Mouse (Mus musculus): Measurements from ENCODE around the gene Cln5. TPM values are rescaled to one million over a fixed set of nuclear protein-coding genes. Genes with fewer than 3 reads are reported as not detected.

Cln5 gene
- total and polyA plus RNA-seq, 2 experiments from 2014 or later, result 7.8 to 10.6 TPM

DNA sequence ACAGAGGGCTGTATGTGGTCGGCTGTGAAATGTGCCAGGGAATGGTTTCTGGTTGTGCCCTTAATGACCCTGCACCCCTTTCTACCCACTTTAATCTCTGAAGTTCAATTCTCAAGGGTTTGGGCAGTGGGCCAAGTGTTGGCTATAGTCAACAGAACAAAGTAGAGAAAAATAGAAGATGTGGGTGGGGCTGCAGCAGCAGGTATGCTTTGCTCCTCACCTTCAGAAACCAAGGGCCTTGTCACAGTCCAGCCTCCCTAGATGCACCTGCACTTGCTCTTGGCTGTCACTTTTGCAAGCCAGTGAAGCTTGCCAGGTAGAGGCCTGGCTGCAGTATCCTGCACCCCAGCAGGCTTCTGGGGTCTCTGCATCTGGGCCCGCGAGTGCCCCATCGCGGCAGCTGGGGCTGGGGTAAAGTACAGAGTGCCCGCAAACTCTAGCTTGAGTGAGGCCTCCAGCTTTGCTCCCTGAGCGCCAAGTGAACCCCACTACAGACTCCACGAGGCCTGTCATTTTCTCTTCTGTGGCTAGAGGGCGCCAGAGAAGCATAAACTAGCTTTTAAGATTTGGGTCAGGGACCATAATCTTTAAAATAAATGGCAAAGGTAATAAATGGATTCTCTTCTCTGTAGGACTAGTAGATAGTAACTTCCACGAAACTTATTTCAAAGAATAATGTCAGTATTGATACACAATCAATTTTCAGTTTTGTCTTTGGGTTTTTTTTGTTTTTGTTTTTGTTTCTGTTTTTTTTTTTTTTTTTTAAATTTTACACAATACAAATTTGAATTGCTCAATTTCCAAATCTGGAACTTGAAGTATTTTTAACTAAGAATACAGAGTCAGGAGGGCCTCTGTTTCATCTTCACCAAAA is 4.5 kb upstream of the Cln5 start:
- H3K9ac ChIP-seq (replicated peaks; ENCODE audit: low read length, poor library complexity, severe bottlenecking), result no peak overlapping the region
- H3K36me3 ChIP-seq (ENCODE audit: insufficient read depth, low read length), result no peaks in the 10 kb centered on the region
- DNase-seq (ENCODE audit: low spot score), result peak; percentile 75
- WGBS, result 14% methylated on average over 10 of the region's 10 CpGs
- H3K27me3 ChIP-seq (ENCODE audit: insufficient read depth, low read length), result no peaks in the 10 kb centered on the region
- H3K4me1 ChIP-seq (ENCODE audit: insufficient read depth, low read length), result no peaks in the 10 kb centered on the region
- no peak overlapping the region for H3K27ac ChIP-seq (ENCODE audit: low read depth, low read length)
- no peaks in the 10 kb centered on the region for H3K9me3 ChIP-seq (ENCODE audit: low read length)
- H3K4me2 ChIP-seq (ENCODE audit: low read depth, low read length, poor library complexity, severe bottlenecking), result no peak overlapping the region
- H3K4me3 ChIP-seq (ENCODE audit: low read depth, low read length), result no peak overlapping the region
- no peak for ATAC-seq (ENCODE audit: low FRiP score)
- peak; percentile 78 for TF ChIP-seq CTCF (IDR thresholded peaks at IDR 0.05)

DNA sequence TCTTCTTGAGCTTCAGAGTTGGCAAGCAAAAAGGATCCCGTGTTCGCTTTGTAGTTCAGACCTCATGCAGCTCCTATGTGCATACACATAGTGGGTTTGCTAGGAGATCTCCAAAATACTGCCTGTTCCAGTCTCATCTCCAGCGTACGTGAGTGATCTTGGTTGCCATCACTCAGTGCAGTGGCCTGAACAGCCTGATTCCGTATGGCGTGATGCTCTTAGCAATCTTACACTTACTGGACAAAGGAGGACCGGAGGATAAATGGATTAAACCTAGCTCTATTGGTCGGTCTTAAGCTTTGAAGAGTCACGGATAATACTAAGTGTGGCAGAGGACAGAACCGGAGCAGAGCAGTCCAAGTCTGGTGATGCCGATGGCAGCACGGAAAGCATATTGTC is 552 bp upstream of the Cln5 start:
- H3K9me3 ChIP-seq (ENCODE audit: low read length), result no peaks in the 10 kb centered on the region
- no peak for TF ChIP-seq CTCF (IDR thresholded peaks at IDR 0.05)
- peaks cover 11% of the 10 kb centered on the region for H3K36me3 ChIP-seq (ENCODE audit: insufficient read depth, low read length)
- peak overlapping the region; percentile 58 for H3K9ac ChIP-seq (replicated peaks; ENCODE audit: low read length, poor library complexity, severe bottlenecking)
- peak overlapping the region; percentile 70 for H3K4me2 ChIP-seq (ENCODE audit: low read depth, low read length, poor library complexity, severe bottlenecking)
- H3K27me3 ChIP-seq (ENCODE audit: insufficient read depth, low read length), result no peaks in the 10 kb centered on the region
- DNase-seq (ENCODE audit: low spot score) (no peak), ATAC-seq (ENCODE audit: low FRiP score) (no peak; the same call in 1 of the 2 replicates)
- WGBS, result 11% methylated on average over 12 of the region's 12 CpGs
- peaks cover 3% of the 10 kb centered on the region; the same call in 1 of the 2 replicates for H3K4me1 ChIP-seq (ENCODE audit: insufficient read depth, low read length)
- H3K27ac ChIP-seq (ENCODE audit: low read depth, low read length), result peak overlapping the region; percentile 60
- peak overlapping the region; percentile 63 for H3K4me3 ChIP-seq (ENCODE audit: low read depth, low read length)

DNA sequence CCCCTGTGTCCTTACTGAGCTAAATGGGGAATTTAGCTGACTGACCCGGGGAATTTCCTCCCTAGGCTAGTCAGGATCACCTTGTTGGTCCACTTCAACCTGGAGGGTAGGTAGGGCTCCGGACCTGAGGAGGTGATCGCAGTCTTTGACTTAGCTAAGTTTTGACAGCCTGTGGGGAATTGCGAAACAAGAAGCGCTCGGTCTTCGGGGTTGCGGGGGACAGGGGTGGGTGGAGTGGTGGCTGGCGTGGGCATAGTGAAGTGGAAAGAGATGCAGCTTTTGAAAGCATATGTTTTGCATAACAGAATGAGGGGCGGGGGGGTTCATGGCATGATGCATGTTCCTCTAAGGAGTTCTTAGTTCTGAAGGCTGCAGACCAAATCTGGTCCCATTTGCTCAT is 774 bp downstream of the Cln5 start:
- Histone ChIP-seq H3K27me3 (ENCODE audit: insufficient read depth, low read length) (no peaks in the 10 kb centered on the region), H3K27ac (ENCODE audit: low read depth, low read length) (no peak overlapping the region), H3K9me3 (ENCODE audit: low read length) (no peaks in the 10 kb centered on the region), H3K4me3 (ENCODE audit: low read depth, low read length) (peak overlapping the region; percentile 63), H3K4me2 (ENCODE audit: low read depth, low read length, poor library complexity, severe bottlenecking) (peak overlapping the region; percentile 70), H3K9ac (replicated peaks; ENCODE audit: low read length, poor library complexity, severe bottlenecking) (peak overlapping the region; percentile 58), H3K4me1 (ENCODE audit: insufficient read depth, low read length) (peaks cover 3% of the 10 kb centered on the region; the same call in 1 of the 2 replicates), H3K36me3 (ENCODE audit: insufficient read depth, low read length) (peaks cover 11% of the 10 kb centered on the region)
- ATAC-seq (ENCODE audit: low FRiP score) (no peak), DNase-seq (ENCODE audit: low spot score) (no peak)
- TF ChIP-seq CTCF (IDR thresholded peaks at IDR 0.05), result no peak
- WGBS, result 5% methylated on average over 10 of the region's 10 CpGs

DNA sequence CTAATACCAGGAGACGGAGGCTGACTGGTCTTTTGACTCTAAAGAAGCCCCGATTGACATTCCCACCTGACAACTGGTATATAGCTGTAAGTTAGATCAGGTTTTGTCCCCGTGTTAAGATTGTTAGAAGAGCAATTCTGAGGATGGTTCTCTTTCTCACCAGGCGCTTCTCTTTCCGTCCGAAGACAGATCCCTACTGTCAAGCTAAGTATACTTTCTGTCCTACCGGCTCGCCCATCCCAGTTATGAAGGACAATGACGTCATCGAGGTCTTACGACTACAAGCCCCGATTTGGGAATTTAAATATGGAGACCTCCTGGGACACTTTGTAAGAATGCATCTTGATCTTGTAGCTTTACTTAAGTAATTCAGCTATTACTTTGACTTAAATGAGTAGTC is 1.5 kb downstream of the Cln5 start:
- Histone ChIP-seq H3K9me3 (ENCODE audit: low read length) (no peaks in the 10 kb centered on the region), H3K27ac (ENCODE audit: low read depth, low read length) (no peak overlapping the region), H3K4me1 (ENCODE audit: insufficient read depth, low read length) (peaks cover 3% of the 10 kb centered on the region; the same call in 1 of the 2 replicates), H3K27me3 (ENCODE audit: insufficient read depth, low read length) (no peaks in the 10 kb centered on the region), H3K4me2 (ENCODE audit: low read depth, low read length, poor library complexity, severe bottlenecking) (no peak overlapping the region), H3K9ac (replicated peaks; ENCODE audit: low read length, poor library complexity, severe bottlenecking) (no peak overlapping the region), H3K4me3 (ENCODE audit: low read depth, low read length) (no peak overlapping the region), H3K36me3 (ENCODE audit: insufficient read depth, low read length) (peaks cover 11% of the 10 kb centered on the region)
- TF ChIP-seq CTCF (IDR thresholded peaks at IDR 0.05), result no peak
- no peak for ATAC-seq (ENCODE audit: low FRiP score)
- DNase-seq (ENCODE audit: low spot score), result no peak
- 93% methylated on average over 12 of the region's 12 CpGs for WGBS

DNA sequence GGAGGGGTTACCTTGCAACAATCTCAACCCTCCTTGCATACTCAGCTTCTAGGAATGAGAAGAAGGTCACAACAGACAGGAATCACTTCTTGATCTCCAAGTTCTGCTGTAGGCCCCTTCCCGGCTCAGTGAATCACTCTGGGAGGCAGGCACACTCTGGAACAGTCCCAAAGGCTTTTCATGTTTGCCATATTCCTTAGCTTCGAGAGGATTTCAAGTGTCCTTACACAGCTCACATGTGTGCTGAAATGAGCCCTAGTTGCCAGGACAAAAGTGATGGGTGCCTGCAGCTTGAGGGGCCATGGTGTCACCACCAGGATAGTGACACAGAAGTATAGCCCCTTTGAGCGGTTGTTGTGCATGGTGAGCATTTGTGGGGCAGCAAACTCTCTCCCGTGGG is 2.7 kb downstream of the Cln5 start:
- Histone ChIP-seq H3K4me3 (ENCODE audit: low read depth, low read length) (no peak overlapping the region), H3K27ac (ENCODE audit: low read depth, low read length) (no peak overlapping the region), H3K4me1 (ENCODE audit: insufficient read depth, low read length) (peaks cover 3% of the 10 kb centered on the region; the same call in 1 of the 2 replicates), H3K9ac (replicated peaks; ENCODE audit: low read length, poor library complexity, severe bottlenecking) (no peak overlapping the region), H3K36me3 (ENCODE audit: insufficient read depth, low read length) (peaks cover 11% of the 10 kb centered on the region), H3K27me3 (ENCODE audit: insufficient read depth, low read length) (no peaks in the 10 kb centered on the region), H3K4me2 (ENCODE audit: low read depth, low read length, poor library complexity, severe bottlenecking) (no peak overlapping the region), H3K9me3 (ENCODE audit: low read length) (no peaks in the 10 kb centered on the region)
- ATAC-seq (ENCODE audit: low FRiP score), result no peak
- DNase-seq (ENCODE audit: low spot score), result no peak
- 92% methylated on average over 4 of the region's 4 CpGs for whole genome bisulfite sequencing
- no peak for TF ChIP-seq CTCF (IDR thresholded peaks at IDR 0.05)

DNA sequence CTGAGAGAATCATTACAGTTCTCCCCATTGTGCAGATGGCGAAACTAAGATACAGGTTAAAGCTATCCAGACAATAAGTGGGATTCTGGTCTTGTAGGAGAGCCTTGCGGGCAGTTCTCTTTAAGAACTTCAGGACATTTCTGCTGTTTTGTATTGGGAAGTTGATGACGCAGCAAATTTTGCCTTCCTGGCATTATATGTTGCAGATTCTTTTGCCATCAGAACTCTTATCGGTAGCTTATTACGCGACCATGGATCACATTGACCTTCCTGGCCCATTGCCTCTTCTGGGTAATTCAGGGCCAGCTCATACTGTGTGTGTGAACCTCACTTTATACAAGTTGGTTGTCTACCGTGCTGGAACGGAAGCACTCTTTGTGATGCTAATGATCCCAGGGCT is 3.8 kb downstream of the Cln5 start:
- 80% methylated on average over 8 of the region's 8 CpGs for WGBS
- DNase-seq (ENCODE audit: low spot score), result no peak
- Histone ChIP-seq H3K4me3 (ENCODE audit: low read depth, low read length) (no peak overlapping the region), H3K4me2 (ENCODE audit: low read depth, low read length, poor library complexity, severe bottlenecking) (no peak overlapping the region), H3K4me1 (ENCODE audit: insufficient read depth, low read length) (peaks cover 3% of the 10 kb centered on the region; the same call in 1 of the 2 replicates), H3K36me3 (ENCODE audit: insufficient read depth, low read length) (peaks cover 11% of the 10 kb centered on the region), H3K9ac (replicated peaks; ENCODE audit: low read length, poor library complexity, severe bottlenecking) (no peak overlapping the region), H3K27ac (ENCODE audit: low read depth, low read length) (no peak overlapping the region), H3K27me3 (ENCODE audit: insufficient read depth, low read length) (no peaks in the 10 kb centered on the region), H3K9me3 (ENCODE audit: low read length) (no peaks in the 10 kb centered on the region)
- no peak for ATAC-seq (ENCODE audit: low FRiP score)
- no peak for TF ChIP-seq CTCF (IDR thresholded peaks at IDR 0.05)
